Mouse (Mus musculus) layer of hippocampus, adult 2 months (tissue): Measurements from ENCODE around the gene Hist1h2an. TPM values are rescaled to one million over a fixed set of nuclear protein-coding genes. Genes with fewer than 3 reads are reported as not detected.
"Not testable (repeated sequence)": the region's sequence is repeated elsewhere in the genome, so short reads cannot be mapped to it uniquely, and the experiment has no call there.

Experiments
- DNase-seq, 2 experiments: peaks; one replicate each; pipeline ENCODE4 v3.0.0; 2022; ENCODE audit warnings: low spot score in 2 of 2
- H3K27ac ChIP-seq: fragments of 200-600 bp; 2 replicates; pipeline ENCODE4 v1.8.1; 2022
- H3K4me3 ChIP-seq: fragments of 200-600 bp; 2 replicates; pipeline ENCODE4 v1.8.1; 2022; ENCODE audit warnings: mild to moderate bottlenecking
- CTCF ChIP-seq: fragments of 200-600 bp; conservative IDR thresholded peaks from 2 replicates; pipeline ENCODE4 v1.8.1; 2022; ENCODE audit warnings: antibody characterized with exemption, mild to moderate bottlenecking, moderate library complexity
- total RNA-seq, 2 experiments: library from RNA; stranded (reverse); gene quantifications; 2 replicates each; pipeline ENCODE4 v1.2.3; 2021

The Hist1h2an gene
- total RNA-seq, 2 experiments from 2014 or later: 2.8 TPM; not detected in 1

DNA sequence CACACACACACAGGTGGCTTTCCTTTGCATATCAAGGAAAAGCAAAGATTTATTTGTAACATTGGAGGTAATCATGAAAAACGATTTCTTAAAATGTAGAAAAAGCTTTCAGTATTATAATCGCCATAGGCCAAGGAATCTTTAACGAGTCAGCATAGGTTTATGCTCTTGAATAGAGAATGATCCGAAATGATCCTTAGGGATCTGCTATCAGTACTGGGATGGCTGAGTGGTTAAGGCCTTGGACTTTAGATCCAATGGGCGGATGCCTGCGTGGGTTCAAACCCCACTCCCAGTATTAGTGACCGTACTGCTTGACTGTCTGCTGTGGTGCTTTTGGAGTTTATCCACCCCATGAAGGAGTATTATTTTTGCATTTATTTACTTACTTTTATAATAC lies 8.6 kb upstream of the Hist1h2an start:
- no peak overlapping the region for H3K27ac ChIP-seq
- H3K4me3 ChIP-seq: no peak overlapping the region
- DNase-seq: no peak
- no peak for TF ChIP-seq CTCF

DNA sequence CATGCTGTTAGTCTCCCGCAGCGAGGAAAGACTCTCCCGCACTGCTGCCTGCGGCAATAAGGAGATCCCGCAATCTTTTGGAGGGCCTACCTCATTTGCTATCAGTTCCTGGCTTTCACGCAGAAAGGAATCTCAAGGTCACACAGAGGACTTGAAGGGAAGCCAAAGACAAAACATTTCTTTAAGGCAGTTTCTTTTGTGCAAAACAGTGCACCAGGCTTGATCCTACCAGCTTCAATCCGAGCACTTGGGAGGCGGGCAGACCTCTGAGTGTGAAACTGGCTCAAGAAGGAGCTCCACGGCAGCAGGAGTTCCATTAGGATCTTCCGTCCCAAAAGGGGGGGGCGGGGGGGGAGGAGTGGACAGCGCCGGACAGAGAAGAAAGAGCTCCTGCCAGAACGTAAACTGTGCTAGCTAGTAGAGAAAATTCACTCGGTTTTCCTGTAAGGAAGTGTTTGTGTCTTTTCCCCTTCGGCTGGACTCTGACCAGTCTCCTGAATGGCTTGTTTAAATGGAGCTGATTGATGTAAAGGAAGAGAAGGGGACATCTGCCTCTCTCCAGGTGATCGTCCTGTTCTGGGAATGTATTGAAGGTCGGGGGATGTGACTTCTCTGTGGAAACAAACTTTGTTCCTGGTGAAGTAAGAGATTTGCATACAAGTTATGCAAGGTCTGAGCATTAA lies 3.7 kb upstream of the Hist1h2an start:
- no peak for DNase-seq
- H3K27ac ChIP-seq: no peak overlapping the region
- H3K4me3 ChIP-seq: no peak overlapping the region; the same call in 1 of the 2 replicates
- no peak for TF ChIP-seq CTCF

DNA sequence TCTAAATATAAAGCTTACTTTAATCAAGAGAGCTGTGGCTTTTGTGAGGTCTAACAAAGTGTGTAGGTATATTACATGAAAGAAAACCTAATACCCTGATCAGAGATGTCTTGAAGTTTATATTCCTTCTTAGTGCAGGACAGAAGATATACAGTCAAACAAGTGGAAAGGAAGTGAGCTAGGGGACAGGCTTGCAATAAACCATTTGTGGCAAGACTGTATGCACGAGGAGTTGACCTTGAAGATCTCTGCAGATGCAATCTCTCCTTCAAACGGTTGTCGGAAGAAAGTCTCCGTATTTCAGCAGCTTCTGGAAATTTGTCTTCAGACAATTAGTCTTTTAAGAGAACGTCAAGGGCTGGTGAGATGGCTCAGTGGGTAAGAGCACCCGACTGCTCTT lies 2.9 kb upstream of the Hist1h2an start:
- TF ChIP-seq CTCF: no peak
- DNase-seq: no peak
- no peak overlapping the region for H3K4me3 ChIP-seq
- H3K27ac ChIP-seq: no peak overlapping the region

DNA sequence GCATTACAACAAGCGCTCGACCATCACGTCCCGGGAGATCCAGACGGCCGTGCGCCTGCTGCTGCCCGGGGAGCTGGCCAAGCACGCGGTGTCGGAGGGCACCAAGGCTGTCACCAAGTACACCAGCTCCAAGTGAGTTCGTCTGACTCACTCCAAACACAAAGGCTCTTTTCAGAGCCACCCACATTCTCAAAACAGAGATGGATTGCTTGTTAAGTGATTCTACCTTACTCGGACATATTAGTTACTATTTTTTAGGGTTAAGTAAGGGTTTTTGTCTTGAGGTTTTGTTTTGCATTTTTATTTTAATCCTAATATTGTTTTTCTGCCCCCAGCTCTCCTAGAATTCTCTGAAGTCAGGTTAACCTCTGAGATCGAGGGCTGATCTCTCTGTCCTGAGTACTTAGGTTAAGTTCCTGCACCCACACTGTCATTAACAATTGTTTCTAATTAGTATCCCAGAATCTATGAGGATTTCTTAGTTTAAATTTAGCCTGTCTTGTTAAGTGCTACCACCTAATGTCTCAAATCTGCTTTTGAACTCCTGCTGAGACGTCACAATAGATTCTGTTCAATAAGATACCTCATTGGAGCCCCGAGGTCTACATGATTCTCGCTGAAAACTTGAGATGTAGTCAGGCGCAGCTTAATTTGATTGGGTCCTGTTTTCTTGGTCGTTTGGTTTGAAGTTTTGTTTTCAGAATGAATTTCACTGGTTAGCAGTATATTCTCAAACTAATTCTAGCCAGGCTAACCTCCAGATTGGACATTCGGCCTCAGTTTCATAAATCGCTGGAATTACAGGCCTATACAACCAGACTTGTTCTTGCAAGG lies 959 bp upstream of the Hist1h2an start:
- Histone ChIP-seq H3K27ac (no peak overlapping the region), H3K4me3 (peak overlapping the region; percentile 56)
- no peak for TF ChIP-seq CTCF
- no peak for DNase-seq

DNA sequence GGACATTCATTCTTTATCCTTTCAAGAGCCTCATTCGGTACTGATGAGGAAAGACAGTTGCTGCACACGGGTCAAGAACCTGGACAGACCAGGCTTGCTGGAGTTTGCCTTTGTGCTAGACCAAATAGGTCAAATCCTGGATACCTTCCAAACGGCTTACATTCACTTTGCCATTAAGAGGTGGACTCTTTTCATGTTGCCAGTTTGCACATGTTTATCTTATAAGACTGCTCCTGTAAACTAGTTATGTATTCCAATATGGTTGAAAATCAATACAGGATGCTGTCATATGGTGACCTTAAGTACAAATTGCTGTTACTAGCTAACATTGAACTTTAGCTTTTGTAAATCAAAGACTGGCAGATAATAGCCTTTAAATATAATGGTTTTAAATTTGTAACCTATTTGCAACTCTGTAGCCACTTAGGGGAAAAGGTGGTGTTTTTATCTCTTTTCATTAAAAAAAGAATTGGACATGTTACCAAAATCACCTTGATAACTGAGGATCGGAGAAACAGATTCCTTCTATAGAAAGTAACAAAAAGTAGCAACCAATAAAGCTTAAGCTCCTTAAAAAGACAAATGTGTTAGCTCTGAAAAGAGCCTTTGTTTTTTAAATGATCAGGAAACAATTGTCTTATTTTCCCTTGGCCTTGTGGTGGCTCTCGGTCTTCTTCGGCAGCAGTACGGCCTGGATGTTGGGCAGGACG lies 674 bp downstream of the Hist1h2an start:
- Histone ChIP-seq H3K4me3 (peak overlapping the region; percentile 34), H3K27ac (peak overlapping the region; percentile 62)
- no peak; the same call in 1 of the 2 replicates for TF ChIP-seq CTCF
- DNase-seq: no peak

DNA sequence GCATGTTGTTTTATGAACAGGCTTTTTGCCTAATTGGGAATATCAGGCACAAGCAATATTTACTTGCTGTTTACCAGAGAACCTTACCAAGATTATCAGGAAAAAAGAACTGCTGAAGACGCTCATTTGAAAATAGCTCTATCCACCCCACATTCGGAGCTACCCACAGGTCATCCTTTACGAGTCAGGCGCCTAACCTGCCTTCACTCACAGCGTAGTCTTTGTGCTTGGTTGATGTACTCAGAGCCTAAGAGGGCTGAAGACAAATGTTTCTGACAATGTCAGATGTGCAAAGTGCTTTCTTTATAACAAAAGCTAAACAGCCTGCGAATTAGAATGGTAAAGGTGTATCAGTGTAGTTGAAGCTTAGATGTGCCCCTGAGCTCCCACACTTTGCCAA lies 2.7 kb downstream of the Hist1h2an start:
- Histone ChIP-seq H3K27ac (no peak overlapping the region), H3K4me3 (no peak overlapping the region)
- no peak for TF ChIP-seq CTCF
- no peak for DNase-seq

DNA sequence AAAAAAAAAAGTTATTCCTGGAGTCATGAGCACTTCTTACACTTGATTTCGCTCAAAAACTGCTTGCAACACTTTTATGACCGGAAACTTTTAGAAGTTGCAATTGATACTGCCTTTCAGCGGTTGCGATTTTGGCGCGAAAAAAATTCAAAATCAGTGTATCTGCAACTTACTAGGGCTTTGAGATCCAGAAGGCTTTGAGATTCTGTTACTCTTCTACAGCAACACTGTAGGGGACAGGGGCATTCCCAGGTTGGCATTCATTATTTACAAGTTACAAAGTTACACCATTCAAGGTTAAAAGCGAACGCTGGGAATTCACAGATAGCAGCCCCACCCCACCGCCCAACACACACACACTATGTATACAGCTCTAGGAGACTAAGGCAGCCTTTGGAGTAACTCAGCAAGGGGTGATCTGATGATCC lies 3.3 kb downstream of the Hist1h2an start:
- Histone ChIP-seq H3K4me3 (peak overlapping the region; percentile 59), H3K27ac (peak overlapping the region; percentile 40)
- no peak for TF ChIP-seq CTCF
- peak in 1 of 2 experiments; percentile 31 for DNase-seq

DNA sequence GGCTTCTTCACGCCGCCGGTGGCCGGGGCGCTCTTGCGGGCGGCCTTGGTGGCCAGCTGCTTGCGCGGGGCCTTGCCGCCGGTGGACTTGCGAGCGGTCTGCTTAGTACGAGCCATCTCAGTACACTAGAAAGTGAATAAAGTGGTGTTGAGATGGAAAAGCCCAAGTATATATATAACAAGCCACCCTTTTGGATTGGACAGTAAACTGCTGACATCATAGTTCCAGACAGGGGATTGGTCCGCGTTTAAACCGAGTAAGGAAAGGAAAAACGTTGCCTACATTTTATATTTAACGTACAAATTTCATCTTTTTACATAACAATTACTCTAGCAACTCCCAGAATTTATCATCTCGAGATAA lies 3.8 kb downstream of the Hist1h2an start, which contains the start of gene Hist1h3i:
Hist1h3i (minus strand) TSS at position 116 of the 363 bp plus-strand sequence.
- peak within 1 kb of the TSS; percentile 80 for H3K27ac ChIP-seq
- TF ChIP-seq CTCF: no peak
- peak within 1 kb of the TSS; percentile 59 for H3K4me3 ChIP-seq
- peak; percentile 75 to 88 for DNase-seq

DNA sequence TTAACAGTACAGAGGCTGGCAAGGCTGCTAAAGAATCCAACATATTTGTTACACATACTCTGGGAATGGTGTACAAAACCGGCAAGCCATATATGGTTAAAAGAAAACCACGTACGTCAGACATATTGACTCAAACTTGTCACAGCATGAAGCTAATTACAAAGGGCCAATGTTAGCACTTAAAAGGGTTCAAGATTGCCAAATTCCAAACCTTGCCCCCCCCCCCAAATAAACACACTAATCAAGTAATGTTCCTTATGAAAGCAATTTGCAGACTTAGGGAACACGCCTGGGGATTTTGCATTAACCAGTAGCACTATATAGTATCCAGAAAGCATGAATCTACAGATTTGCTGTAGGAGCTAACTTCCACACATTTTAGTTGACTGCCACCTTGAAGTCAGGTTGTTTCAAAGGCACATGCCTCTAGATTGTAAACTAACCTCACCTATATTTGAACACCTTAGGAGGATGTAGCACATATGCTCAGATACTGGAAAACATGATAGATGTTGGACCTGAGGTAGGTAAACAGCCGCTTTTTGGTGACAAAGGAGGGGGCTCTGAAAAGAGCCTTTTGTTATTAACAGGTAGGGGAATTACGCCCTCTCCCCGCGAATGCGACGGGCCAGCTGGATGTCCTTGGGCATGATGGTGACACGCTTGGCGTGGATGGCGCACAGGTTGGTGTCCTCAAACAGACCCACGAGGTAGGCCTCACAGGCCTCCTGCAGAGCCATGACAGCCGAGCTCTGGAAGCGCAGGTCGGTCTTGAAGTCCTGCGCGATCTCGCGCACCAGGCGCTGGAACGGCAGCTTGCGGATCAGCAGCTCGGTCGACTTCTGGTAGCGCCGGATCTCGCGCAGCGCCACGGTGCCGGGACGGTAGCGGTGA lies 4.4 kb downstream of the Hist1h2an start:
- Histone ChIP-seq H3K27ac (peak overlapping the region; percentile 80), H3K4me3 (peak overlapping the region; percentile 59)
- not testable (repeated sequence) for DNase-seq

DNA sequence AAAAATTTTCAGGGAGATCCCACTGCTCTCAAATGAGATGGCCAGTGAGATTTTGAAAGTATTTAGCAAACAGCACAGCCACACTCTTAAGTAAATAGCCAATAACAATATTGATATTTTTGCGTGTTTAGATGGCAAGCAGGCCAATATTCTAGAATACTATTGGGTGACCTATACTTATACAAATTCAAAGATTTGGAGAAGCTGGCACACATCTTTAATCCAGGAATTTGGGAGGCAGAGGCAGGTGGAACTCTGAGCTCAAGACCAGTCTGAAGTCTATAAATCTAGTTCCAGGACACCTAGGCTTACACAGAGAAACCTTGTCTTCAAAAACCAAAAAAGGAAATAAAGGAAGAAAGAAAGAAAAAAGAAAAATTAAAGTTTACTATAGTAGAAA lies 5.4 kb downstream of the Hist1h2an start:
- TF ChIP-seq CTCF: no peak
- no peak for DNase-seq

DNA sequence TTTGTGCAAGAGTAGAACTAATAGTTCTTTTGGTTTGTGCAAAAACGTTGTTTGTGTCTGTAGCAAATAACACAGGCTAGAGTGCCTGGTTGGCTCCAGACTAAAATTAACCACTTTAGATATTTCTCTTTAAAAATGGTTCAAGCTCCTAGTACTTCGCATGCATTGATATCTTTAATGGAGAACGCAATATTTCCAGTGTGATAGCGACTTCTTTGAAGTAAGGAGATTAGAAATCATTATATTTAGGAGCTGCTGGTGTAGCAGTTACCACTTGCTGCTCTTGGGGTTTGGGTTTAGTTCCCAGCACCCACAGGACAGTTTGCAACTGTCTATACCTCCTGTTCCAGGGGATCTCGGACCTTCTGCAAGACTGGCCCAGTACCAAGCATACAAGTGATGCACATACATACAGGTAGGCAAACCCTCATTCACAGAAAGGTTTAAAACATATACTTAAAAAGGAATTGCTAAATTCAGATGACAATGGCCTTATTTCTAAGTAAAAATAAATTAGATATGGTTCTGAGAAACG lies 5.9 kb downstream of the Hist1h2an start:
- TF ChIP-seq CTCF: no peak
- no peak for DNase-seq
- H3K4me3 ChIP-seq: peak overlapping the region; percentile 64
- H3K27ac ChIP-seq: no peak overlapping the region

More for the DNA sequence above, 5.4 kb downstream of the Hist1h2an start:
- H3K4me3 ChIP-seq: no peak overlapping the region
- no peak overlapping the region for H3K27ac ChIP-seq
